Mouse (Mus musculus) cortical plate, adult 2 months (tissue): Measurements from ENCODE around the gene Csmd2. TPM values are rescaled to one million over a fixed set of nuclear protein-coding genes. Genes with fewer than 3 reads are reported as not detected.

Experiments
- H3K27ac ChIP-seq: fragments of 200-500 bp; 2 replicates; pipeline ENCODE4 v1.5.1; 2012; ENCODE audit warnings: low read length, control low read depth, inconsistent platforms; ENCODE audit not compliant: insufficient read depth
- H3K4me1 ChIP-seq: fragments of 200-500 bp; 2 replicates; pipeline ENCODE4 v1.6.1; 2011; ENCODE audit warnings: low read length; ENCODE audit not compliant: control insufficient read depth, insufficient read depth
- H3K4me3 ChIP-seq: fragments of 200-500 bp; 2 replicates; pipeline ENCODE4 v1.5.1; 2011; ENCODE audit warnings: mild to moderate bottlenecking, low read length, control low read depth; ENCODE audit not compliant: insufficient read depth
- CTCF ChIP-seq: fragments of 200-500 bp; IDR thresholded peaks from 2 replicates; pipeline ENCODE4 v1.5.1; 2011; ENCODE audit warnings: mild to moderate bottlenecking, control low read depth, low read length; ENCODE audit not compliant: insufficient read depth; ENCODE audit errors: extremely low read depth
- POLR2A ChIP-seq: fragments of 200-500 bp; IDR thresholded peaks from 2 replicates; pipeline ENCODE4 v1.6.1; 2011; ENCODE audit warnings: mild to moderate bottlenecking, low read length, control low read depth; ENCODE audit not compliant: insufficient read depth; ENCODE audit errors: extremely low read depth
- polyA plus RNA-seq: library from polyadenylated mRNA; depleted of rRNA; stranded (reverse); fragments of >200 nt; gene quantifications from 2 replicates; pipeline ENCODE4 v1.2.3, GENCODE M21; 2012

The Csmd2 gene
- polyA plus RNA-seq, 1 experiment: 29.3 TPM

GRCm38 (mm10) chr4:128341315-128341714 is 353.7 kb downstream of the Csmd2 start:
- peaks cover 4% of the 10 kb centered on the region for H3K4me1 ChIP-seq
- no peak overlapping the region for H3K4me3 ChIP-seq
- H3K27ac ChIP-seq: no peak overlapping the region
- TF ChIP-seq POLR2A: no peak
- TF ChIP-seq CTCF: no peak

GRCm38 (mm10) chr4:128342208-128342607 is 354.6 kb downstream of the Csmd2 start:
- H3K27ac ChIP-seq: no peak overlapping the region
- no peak overlapping the region for H3K4me3 ChIP-seq
- H3K4me1 ChIP-seq: peaks cover 4% of the 10 kb centered on the region
- TF ChIP-seq CTCF (no peak), POLR2A (no peak)

- Histone ChIP-seq H3K27ac (no peak overlapping the region), H3K4me1 (peaks cover 6% of the 10 kb centered on the region), H3K4me3 (no peak overlapping the region)
- TF ChIP-seq CTCF: no peak
These were observed 371.1 kb downstream of the Csmd2 start for GRCm38 (mm10) chr4:128358751-128359150.

DNA sequence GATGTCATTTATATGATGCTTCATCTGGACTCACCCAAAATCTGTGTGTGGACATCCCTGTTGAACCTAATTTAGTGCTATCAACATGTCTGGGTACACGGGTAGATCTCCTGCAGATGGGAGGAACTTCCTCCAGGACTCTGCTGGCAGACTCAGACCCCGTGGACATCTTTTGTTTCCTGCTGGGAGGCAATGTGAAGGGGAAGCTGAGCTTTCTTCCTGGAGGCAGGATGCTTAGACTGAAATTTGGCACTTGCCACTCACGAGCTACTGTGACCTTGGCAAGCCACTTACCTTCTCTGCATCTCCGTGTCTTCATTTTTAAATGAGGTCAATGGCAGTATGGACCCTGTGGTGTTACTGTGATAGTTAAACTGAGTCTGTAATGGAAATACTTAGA is 378.2 kb downstream of the Csmd2 start:
- TF ChIP-seq POLR2A (no peak), CTCF (no peak)
- Histone ChIP-seq H3K4me1 (no peaks in the 10 kb centered on the region; the same call in 1 of the 2 replicates), H3K27ac (no peak overlapping the region), H3K4me3 (no peak overlapping the region)

DNA sequence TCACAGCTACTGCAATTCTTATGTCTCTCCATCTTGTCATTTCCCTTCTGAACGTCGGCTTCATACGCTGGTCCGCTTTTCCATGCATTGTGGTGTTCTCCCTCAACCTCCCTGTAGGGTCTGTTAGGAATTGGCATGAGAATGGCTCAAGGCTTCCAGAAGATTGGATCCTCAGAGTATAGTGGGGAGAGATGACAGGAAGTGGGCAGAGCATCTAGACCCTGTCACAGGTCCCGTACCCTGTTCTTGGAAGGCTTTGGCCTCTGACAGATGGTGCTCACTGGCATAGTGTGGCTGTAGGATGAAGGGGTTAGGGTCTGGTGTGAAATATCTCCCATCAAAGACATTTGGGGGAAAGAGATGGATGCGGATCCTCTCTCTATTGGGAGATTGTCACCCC is 380.4 kb downstream of the Csmd2 start:
- TF ChIP-seq CTCF (no peak), POLR2A (no peak)
- H3K4me3 ChIP-seq: no peak overlapping the region
- H3K4me1 ChIP-seq: no peaks in the 10 kb centered on the region
- H3K27ac ChIP-seq: no peak overlapping the region

GRCm38 (mm10) chr4:128371766-128372165 is 384.1 kb downstream of the Csmd2 start:
- Histone ChIP-seq H3K4me3 (no peak overlapping the region), H3K27ac (no peak overlapping the region), H3K4me1 (no peaks in the 10 kb centered on the region)
- TF ChIP-seq POLR2A: no peak
- TF ChIP-seq CTCF: no peak

DNA sequence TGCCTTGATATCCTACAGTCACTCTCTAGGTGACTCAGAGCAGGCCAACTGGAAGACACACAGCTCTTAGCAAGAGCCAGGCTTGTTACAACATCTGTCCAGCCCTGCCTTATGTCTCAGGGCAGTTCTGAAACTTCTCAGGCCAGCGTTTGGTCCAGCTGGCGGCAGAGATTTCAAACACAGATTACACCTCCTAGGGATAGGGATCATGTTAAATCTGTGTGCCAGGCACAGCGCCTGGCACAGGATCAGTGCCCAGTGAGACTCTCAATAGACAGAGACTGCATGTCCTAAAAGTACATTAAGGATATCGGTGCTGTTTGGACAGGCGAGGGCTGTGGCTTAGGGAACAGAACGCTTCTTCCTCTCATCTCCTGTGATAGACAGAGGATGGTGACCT is 385.5 kb downstream of the Csmd2 start:
- TF ChIP-seq POLR2A (no peak), CTCF (no peak)
- H3K27ac ChIP-seq: no peak overlapping the region
- no peak overlapping the region for H3K4me3 ChIP-seq
- no peaks in the 10 kb centered on the region for H3K4me1 ChIP-seq

- Histone ChIP-seq H3K4me1 (no peaks in the 10 kb centered on the region), H3K4me3 (no peak overlapping the region)
- no peak for TF ChIP-seq POLR2A
- TF ChIP-seq CTCF: no peak
These were observed 386.4 kb downstream of the Csmd2 start for GRCm38 (mm10) chr4:128374051-128374450.

GRCm38 (mm10) chr4:128378946-128379345 is 391.3 kb downstream of the Csmd2 start:
- no peak overlapping the region for H3K4me3 ChIP-seq
- no peaks in the 10 kb centered on the region for H3K4me1 ChIP-seq
- TF ChIP-seq POLR2A (no peak), CTCF (no peak)
- H3K27ac ChIP-seq: no peak overlapping the region

More at GRCm38 (mm10) chr4:128374051-128374450, 386.4 kb downstream of the Csmd2 start:
- no peak overlapping the region for H3K27ac ChIP-seq

DNA sequence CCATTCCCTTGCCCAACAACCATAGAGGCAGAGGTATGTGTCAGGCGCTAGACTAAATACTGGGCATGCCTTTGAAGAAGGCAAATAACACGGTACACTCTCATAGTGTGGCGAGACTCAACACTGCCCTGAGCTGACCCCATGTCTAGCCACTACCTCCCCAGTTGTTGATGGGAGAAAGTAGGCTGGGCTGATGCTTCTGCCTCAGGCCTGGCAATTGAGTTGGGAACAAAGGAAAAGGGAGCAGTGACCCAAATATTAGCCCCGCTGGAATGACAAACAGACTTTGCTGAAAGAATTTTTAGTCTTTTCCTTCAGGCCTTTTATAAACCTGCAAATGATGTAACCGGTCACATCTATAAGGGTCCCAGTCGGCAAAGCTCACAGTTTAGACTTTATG is 393.7 kb downstream of the Csmd2 start:
- Histone ChIP-seq H3K27ac (no peak overlapping the region), H3K4me3 (no peak overlapping the region), H3K4me1 (no peaks in the 10 kb centered on the region)
- TF ChIP-seq CTCF: no peak
- no peak for TF ChIP-seq POLR2A

DNA sequence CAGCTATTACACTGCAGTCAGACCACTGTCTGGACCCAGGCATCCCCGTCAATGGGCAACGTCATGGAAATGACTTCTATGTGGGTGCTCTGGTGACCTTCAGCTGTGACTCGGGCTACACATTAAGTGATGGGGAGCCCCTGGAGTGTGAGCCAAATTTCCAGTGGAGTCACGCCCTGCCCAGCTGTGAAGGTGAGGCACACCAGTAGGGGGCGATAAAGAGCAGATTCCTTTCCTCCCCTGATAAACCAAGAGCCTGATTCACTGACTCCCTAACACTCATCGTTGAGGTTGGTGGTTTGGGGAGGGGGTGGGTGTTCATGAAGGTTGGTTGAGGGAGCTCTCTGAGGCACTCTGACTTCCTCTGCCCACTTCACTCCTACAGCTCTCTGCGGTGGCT is 396.1 kb downstream of the Csmd2 start:
- Histone ChIP-seq H3K4me3 (no peak overlapping the region), H3K27ac (no peak overlapping the region), H3K4me1 (no peaks in the 10 kb centered on the region)
- TF ChIP-seq POLR2A: no peak
- TF ChIP-seq CTCF: peak; percentile 35
